Mouse (Mus musculus): ENCODE results near the gene Bfsp2.

Bfsp2 gene

GRCm38 (mm10) chr9:103485606-103486005 lies 5.4 kb upstream of the Bfsp2 start:
- DNase-seq (ENCODE audit: low spot score in 2 of 2): no peak

GRCm38 (mm10) chr9:103480603-103481220 lies 492 bp upstream of the Bfsp2 start:
- no peak for DNase-seq (ENCODE audit: low spot score in 2 of 2)

DNA sequence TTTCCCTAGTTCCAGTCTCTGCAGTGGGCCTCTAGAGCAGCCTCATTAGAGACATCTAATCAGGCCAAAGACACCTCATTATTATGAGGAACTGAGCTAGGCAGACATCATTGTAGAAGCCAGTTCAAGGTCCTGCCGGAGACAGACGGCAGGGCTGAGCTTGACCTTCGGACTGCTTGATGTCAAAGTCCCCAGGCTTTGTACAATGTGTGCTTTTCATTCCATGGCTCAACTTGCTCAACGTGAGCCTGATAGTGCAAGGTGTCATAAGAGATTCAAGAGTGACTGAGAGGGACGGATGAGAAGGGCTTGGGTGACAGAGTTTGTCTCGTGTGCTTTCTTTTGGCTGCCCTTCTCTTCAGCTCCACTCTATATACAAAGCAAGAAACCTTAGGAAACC lies 4.8 kb downstream of the Bfsp2 start:
- no peak for DNase-seq (ENCODE audit: low spot score in 2 of 2)

DNA sequence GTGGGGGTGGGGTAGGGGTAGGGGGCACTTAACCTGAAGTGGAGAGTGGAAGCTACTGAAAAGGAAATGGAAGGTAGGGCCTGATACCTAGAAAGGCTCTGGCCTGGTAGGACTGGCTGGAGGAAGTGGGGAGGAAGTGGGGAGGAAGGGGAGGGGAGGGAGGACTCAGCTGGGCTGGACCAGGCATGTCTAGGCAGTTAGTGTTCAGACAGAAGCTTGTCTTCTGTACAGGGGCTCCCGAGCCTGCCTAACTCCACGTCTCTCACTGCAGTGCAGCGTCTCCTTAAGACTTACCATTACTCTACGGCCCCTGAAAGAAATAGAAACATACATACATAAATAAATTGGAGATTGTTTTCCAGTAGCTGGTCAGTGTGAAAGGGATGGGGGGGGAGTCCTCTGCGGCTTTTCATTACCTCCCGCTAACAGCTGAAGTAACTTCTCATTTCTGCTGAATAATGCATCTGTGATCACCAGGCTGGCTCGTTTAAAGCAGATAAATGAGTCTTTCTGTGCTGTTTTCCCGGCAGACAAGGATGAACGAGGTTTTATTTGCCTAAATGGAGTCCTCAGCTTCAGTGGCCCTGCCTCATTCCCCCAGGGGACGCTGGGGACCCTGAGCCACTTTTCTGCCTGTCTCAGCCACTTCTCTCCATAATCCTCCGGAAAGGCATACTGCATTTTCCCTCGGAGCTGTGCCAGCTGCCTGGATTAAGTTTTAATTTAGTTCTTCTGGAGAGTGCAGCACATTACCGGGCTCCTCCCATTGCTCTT lies 6.1 kb downstream of the Bfsp2 start:
- DNase-seq (ENCODE audit: low spot score in 2 of 2): no peak

- DNase-seq (ENCODE audit: low spot score in 2 of 2): no peak
Measured at GRCm38 (mm10) chr9:103471784-103472183, 8.4 kb downstream of the Bfsp2 start.

GRCm38 (mm10) chr9:103469516-103469915 lies 10.7 kb downstream of the Bfsp2 start:
- DNase-seq (ENCODE audit: low spot score in 2 of 2): peak in 1 of 2 experiments; percentile 72

DNA sequence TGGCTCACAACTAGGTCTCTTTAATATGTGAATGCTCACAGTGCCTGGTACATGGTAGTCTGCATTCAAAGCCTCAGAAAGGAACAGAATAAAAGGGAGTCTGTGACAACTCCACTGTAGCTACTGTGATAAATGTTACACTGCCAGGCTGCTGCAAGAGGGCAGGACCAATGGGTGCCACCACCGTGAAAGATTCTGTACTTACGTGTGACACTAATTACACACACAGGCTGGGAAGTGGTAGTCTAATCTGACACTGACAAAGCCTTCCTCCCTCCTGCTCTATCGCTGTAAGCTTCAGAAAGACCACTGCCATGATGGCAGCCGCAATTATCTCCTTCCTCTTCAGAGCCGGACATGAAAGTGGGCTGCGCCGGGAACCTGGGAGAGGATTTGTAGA lies 11.3 kb downstream of the Bfsp2 start:
- no peak for DNase-seq (ENCODE audit: low spot score in 2 of 2)

GRCm38 (mm10) chr9:103465711-103466220 lies 14.5 kb downstream of the Bfsp2 start:
- DNase-seq (ENCODE audit: low spot score in 2 of 2): no peak

DNA sequence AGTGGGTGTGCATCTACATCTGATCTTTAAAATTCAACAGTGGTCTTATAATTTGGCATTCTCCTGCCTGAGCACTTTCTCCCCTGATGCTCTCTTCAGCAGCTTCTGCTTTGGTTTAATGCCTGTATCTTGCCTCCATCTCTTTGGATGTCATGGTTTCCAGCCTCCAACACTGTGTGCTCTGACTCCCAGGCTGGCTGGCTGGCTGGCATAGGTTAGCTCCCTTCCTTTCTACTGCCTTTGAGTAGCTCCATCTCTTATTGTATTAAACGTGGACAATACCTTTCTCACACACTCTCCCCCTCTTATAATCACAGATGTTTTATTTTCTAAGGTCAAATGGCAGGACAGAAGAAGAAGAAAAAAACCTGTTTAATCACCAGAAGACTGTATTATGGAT lies 14.9 kb downstream of the Bfsp2 start:
- no peak for DNase-seq (ENCODE audit: low spot score in 2 of 2)

- DNase-seq (ENCODE audit: low spot score in 2 of 2): no peak
Measured at GRCm38 (mm10) chr9:103463833-103464232, 16.4 kb downstream of the Bfsp2 start.

DNA sequence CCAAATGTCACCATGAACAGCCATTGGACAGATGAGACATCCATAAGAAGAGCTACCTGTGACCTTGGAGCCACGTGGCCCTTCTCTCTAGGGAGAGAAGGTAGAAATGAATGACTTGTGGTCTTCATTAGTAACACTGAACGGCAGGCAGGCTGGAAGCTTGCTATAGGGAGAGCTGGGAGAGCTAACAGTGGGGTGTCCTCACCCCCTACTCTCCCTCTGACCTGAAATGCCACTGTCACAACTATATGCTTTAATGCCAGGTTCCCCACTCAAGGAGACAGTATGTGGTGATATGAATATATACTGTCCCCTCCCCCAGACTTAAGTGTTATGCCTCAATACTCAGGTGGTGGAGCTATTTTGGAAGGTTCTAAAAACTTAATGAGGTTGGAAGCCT lies 20.4 kb downstream of the Bfsp2 start:
- DNase-seq (ENCODE audit: low spot score in 2 of 2): no peak

DNA sequence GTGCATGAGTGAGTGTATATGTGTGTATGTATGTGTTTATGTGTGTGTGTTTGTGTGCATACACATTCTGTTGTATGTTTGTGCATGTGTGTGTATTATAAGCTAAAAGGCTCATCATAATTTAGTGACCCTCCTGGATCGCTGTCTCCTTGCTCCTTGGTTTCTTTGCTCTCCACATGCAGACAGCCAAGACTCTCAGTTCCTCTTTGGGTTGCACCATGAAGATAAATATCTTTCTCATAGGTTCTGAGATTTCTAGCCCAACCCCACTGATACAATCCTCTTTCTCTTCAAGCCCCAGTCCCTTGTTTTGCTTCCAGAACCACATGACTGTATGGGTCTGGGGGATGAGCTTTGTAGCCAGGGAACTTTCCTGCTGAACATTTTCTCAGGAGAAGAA lies 20.9 kb downstream of the Bfsp2 start:
- DNase-seq (ENCODE audit: low spot score in 2 of 2): no peak

- DNase-seq (ENCODE audit: low spot score in 2 of 2): no peak
Measured at GRCm38 (mm10) chr9:103449651-103450050, 30.6 kb downstream of the Bfsp2 start.

DNA sequence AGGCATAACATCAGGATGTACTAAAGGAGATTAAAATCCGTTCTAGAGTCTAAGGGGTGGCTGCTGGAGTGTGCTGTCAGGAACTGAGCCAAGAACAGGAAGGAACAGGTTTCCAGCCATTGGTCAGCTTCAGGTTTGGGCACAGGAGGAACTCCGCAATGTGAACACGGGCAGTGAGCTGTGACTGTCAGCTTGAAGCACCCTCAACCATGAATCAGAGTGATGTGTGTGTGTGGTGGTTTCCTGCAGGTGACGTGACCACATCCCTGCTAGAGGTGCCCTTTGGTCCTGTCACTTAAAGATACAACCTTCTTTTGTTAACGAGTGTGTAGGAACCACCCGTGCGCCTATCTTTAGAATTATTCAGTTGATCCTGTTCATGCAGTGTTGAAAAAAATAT lies 31.1 kb downstream of the Bfsp2 start:
- peak in 1 of 2 experiments; percentile 70 for DNase-seq (ENCODE audit: low spot score in 2 of 2)

DNA sequence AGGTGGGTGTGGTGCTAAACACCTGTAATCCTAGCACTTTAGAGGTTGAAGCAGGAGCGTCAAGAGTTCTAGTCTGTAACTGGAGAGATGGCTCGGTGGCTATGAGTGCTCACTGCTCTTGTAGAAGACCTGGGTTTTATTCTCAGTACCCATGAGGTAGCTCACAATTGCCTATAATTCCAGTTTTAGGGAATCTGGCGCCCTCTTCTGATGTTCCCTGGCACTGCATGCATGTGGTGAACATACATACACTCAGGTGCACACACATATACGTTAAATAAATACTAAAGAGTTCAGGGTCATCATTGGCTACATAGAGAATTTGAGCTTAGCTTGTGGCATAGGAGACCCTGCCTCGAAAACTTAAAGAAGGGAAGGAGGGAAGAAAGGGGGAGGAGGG lies 35.6 kb downstream of the Bfsp2 start:
- no peak for DNase-seq (ENCODE audit: low spot score in 2 of 2)

DNA sequence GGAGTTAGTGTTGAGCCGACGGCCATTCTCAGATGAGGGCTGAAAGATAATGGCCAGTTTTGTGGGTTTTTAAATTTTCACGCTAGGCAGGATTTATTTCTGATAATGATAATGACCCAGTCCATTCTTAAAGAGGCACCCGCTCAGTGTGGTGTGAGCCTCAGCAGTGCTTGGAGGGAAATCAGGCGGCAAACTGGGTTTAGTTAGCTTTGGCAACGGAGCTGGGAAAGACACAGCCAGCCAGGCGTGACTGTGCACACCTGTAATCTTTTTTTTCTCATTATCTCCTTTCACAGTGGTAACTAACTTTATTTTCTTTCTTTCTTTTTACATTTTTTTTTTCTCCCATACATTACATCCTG lies 36.4 kb downstream of the Bfsp2 start:
- no peak for DNase-seq (ENCODE audit: low spot score in 2 of 2)

DNA sequence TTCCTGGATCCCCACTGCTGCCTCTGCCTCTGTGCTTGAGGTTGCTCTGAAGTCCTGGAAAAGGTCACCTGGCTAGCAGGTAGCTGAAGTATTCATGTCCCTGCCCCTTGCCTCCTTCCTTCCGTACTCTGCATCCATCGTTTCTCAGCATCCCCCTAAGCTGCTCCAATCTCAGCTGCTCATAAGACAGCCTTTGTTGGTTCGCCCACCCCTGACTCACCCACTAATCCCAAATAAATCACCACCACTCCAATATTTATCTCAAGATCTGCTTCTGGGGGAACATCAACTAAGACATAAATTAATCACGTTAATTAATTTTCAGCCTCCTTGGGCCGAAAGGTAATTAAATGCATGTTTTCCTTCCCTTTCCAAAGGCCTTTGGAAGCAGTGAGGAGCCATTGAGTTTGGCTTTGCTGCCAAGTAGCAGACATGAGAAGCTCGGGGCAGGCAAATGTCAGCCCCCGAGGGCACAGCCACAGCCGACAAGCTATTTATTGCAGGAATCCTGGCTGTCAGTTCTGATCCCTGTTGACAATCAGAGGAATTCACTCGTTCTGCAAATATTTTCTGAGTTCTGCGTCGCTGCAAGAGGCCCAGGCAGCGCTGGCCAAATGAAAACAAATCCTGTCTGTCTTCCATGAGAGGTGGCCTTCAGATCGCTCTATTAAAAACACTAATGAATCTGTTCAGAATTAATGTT lies 36.9 kb downstream of the Bfsp2 start:
- no peak for DNase-seq (ENCODE audit: low spot score in 2 of 2)

- no peak for DNase-seq (ENCODE audit: low spot score in 2 of 2)
Measured at GRCm38 (mm10) chr9:103440597-103440996, 39.6 kb downstream of the Bfsp2 start.

GRCm38 (mm10) chr9:103437104-103437503 lies 43.1 kb downstream of the Bfsp2 start:
- DNase-seq (ENCODE audit: low spot score in 2 of 2): no peak

DNA sequence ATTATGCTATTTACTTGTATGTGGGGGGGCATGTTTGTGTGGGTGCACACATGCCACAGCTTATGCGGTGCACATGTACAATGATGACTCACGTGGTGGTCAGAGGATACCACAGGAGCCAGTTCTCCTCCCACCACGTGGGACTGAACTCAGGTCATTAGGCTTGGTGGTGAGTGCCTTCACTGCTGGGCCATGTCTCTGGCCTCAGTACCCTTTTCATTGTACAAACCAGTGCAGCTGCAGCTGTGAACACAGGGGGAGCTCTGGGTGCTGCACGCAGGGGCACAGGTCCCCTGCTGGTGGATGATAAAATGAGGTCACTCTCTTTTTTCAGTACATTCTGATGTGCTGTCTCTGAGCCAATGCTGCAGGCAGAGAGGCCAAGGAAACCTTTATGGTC lies 46.1 kb downstream of the Bfsp2 start:
- peak in 1 of 2 experiments; percentile 46 for DNase-seq (ENCODE audit: low spot score in 2 of 2)

- no peak for DNase-seq (ENCODE audit: low spot score in 2 of 2)
Measured at GRCm38 (mm10) chr9:103432122-103432778, 48.0 kb downstream of the Bfsp2 start.

- DNase-seq (ENCODE audit: low spot score in 2 of 2): no peak
Measured at GRCm38 (mm10) chr9:103431718-103432117, 48.5 kb downstream of the Bfsp2 start.

Data from spleen, postnatal 10 days (tissue).